In the genomic region with DNA sequence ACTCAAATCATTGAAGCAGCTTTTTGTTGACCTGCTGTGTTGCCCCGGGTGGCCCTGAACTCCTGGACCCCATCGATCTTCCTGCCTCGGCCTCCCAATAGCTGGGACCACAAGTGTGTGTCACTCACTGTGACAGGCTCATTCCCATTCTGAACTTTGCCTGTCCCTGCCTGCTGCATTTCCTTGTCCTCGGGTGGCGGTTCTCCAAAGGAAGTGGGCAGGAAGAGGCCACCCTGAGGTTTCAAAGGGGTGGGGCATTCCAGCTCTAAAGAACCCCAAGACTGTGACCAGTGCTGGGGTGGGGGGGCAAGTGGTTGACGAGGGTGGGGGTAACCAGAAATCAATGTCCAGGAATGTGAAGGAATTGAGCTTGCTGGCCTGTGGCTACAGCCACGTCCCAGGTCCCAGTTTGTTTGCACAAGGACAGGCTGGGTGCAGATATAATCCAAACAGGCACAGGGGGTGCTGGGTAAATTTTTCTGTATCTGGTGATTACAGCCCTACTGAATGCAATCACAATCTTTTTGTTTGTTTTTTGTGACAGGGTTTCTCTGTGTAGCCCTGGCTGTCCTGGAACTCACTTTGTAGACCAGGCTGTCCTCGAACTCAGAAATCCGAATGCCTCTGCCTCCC, we compare ENCODE assay signal across 11 mouse cellular contexts. TPM values are rescaled to one million over a fixed set of nuclear protein-coding genes. Genes with fewer than 3 reads are reported as not detected.
A peak's percentile ranks its signal among the peaks of the same experiment; 100 is the strongest.
DNase-seq lines count a peak whose midpoint lies in the region; ATAC-seq and TF ChIP-seq lines count a peak whose summit lies in the region.
"Had no signal": no experiment of that assay in that cellular context is flagged by ENCODE, and none has a peak within 500 bp of the region (broad histone marks: within the 10 kb centered on the region; RNA-seq: fewer than 3 reads in every experiment).

No protein-coding gene starts in this region.

- 0 out of 2 replicates have a peak overlapping the region, but pooled peaks have one; percentile 9 for H3K4me3 ChIP-seq in kidney, adult 2 months (ENCODE audit: insufficient read depth, low read depth, low read length)
- no peak overlapping the region for H3K4me3 ChIP-seq in liver, embryonic 16.5 days (ENCODE audit: low read depth, low read length)
- H3K4me3 ChIP-seq in small intestine, adult 2 months (ENCODE audit: low read depth, low read length): no peak overlapping the region; the same call in 1 of the 2 replicates
- H3K4me3 ChIP-seq: forebrain, embryonic 13.5 days had no signal

- DNase-seq in kidney, adult 2 months: peak; percentile 39
- no peak for DNase-seq in kidney, postnatal 10 days
- DNase-seq in gastrocnemius, postnatal 25 days: no peak
- DNase-seq in spleen, adult 12 weeks (ENCODE audit: low spot score): no peak
- DNase-seq in spleen, postnatal 4 days (ENCODE audit: low spot score in 2 of 2): no peak

- TF ChIP-seq POLR2A in kidney, adult 2 months (IDR thresholded peaks at IDR 0.05; ENCODE audit: low read depth, low read length): no peak
- TF ChIP-seq POLR2A in small intestine, adult 2 months (IDR thresholded peaks at IDR 0.05; ENCODE audit: low read depth, low read length): no peak; the same call in 1 of the 2 replicates

- H3K36me3 ChIP-seq in kidney, adult 2 months (ENCODE audit: control insufficient read depth, insufficient read depth, low read length): no peaks in the 10 kb centered on the region
- no peaks in the 10 kb centered on the region for H3K36me3 ChIP-seq in liver, embryonic 16.5 days (ENCODE audit: control insufficient read depth, insufficient read depth)
- H3K36me3 ChIP-seq in small intestine, adult 2 months (ENCODE audit: control insufficient read depth, insufficient read depth, low read length): 0 out of 2 replicates have a peak, but pooled peaks cover 1% of the 10 kb centered on the region

- WGBS in kidney, adult 2 months: 50% methylated on average over 9 of the region's 9 CpGs
- 18% methylated on average over 9 of the region's 9 CpGs for WGBS in liver, embryonic 16.5 days (ENCODE audit: insufficient replicate concordance)
- WGBS in small intestine, adult 2 months: 18% methylated on average over 9 of the region's 9 CpGs

- peak; percentile 5 to 41; a peak in 3 of 4 replicates for ATAC-seq in hematopoietic stem cell, adult 5-6 weeks (replicated peaks in 1 of 2; ENCODE audit: insufficient read depth in 1 of 2, low FRiP score in 2 of 2, low TSS enrichment in 1 of 2, low read depth in 1 of 2, poor library complexity in 2 of 2, severe bottlenecking in 2 of 2)
- ATAC-seq in liver, embryonic 16.5 days (ENCODE audit: low read depth): peak; percentile 79
- ATAC-seq: forebrain, embryonic 13.5 days had no signal

- H3K27ac ChIP-seq in kidney, adult 2 months (ENCODE audit: insufficient read depth, low read depth, low read length): peak overlapping the region; percentile 88
- peak overlapping the region; percentile 75 for H3K27ac ChIP-seq in liver, embryonic 16.5 days (ENCODE audit: low read length)
- peak overlapping the region; percentile 95 for H3K27ac ChIP-seq in small intestine, adult 2 months (ENCODE audit: insufficient read depth, low read depth, low read length)
- H3K27ac ChIP-seq: forebrain, embryonic 13.5 days had no signal

- H3K4me2 ChIP-seq in liver, embryonic 16.5 days (ENCODE audit: low read depth, low read length): peak overlapping the region; percentile 28
- H3K4me2 ChIP-seq: forebrain, embryonic 13.5 days had no signal

- no peaks in the 10 kb centered on the region for H3K27me3 ChIP-seq in kidney, adult 2 months (replicated peaks; ENCODE audit: control insufficient read depth, insufficient read depth, low read length)
- H3K27me3 ChIP-seq in liver, embryonic 16.5 days (ENCODE audit: control insufficient read depth, insufficient read depth, low read depth, low read length): peaks cover 23% of the 10 kb centered on the region
- no peaks in the 10 kb centered on the region for H3K27me3 ChIP-seq in small intestine, adult 2 months (ENCODE audit: control insufficient read depth, insufficient read depth, low read length)

- no peak overlapping the region for H3K9ac ChIP-seq in liver, embryonic 16.5 days (ENCODE audit: low read depth, low read length)
- H3K9ac ChIP-seq: forebrain, embryonic 13.5 days had no signal

- no peaks in the 10 kb centered on the region for H3K9me3 ChIP-seq in liver, embryonic 16.5 days (replicated peaks; ENCODE audit: control insufficient read depth, low read length)
- H3K9me3 ChIP-seq: forebrain, embryonic 13.5 days had no signal

- TF ChIP-seq CTCF in kidney, adult 2 months (conservative IDR thresholded peaks at IDR 0.05; ENCODE audit: insufficient read depth, insufficient read length, low read depth, low read length): no peak
- no peak for TF ChIP-seq CTCF in small intestine, adult 2 months (IDR thresholded peaks at IDR 0.05; ENCODE audit: extremely low read depth, insufficient read length, insufficient replicate concordance, low read depth, low read length)

- peaks cover 3% of the 10 kb centered on the region; the same call in 1 of the 2 replicates for H3K4me1 ChIP-seq in kidney, adult 2 months (ENCODE audit: control insufficient read depth, insufficient read depth, low read length)
- peaks cover 11% of the 10 kb centered on the region; the same call in 1 of the 2 replicates for H3K4me1 ChIP-seq in liver, embryonic 16.5 days (ENCODE audit: control insufficient read depth, low read depth, low read length)
- peaks cover 26% of the 10 kb centered on the region for H3K4me1 ChIP-seq in small intestine, adult 2 months (ENCODE audit: control insufficient read depth, insufficient read depth, insufficient read length, low read length)

RNA-seq across cellular contexts. Expression of a gene that starts 2.3 kb away (rescaled TPM):
- polyA plus RNA-seq in kidney, adult 2 months (2012; rRNA removed): 0.09 and 0.23 TPM in 2 replicates
- 1.9 TPM in 2 replicates for total RNA-seq in hematopoietic stem cell, adult 5-6 weeks (2017)
- 1.7 and 2.3 TPM in 2 replicates for polyA plus RNA-seq in liver, embryonic 16.5 days (2015; fragmentation: Nextera tagmentation; extraction: Ambion mirVana)
- 0.08 TPM in 1 of 2 replicates, not detected in the other for polyA plus RNA-seq in small intestine, adult 2 months (2012; rRNA removed)
- not detected for total RNA-seq in gastrocnemius, postnatal 25 days (2021)
- total RNA-seq: left cerebral cortex, postnatal 14 days had no signal

RNA-seq across cellular contexts. Expression of a gene that starts 3.1 kb away (rescaled TPM):
- polyA plus RNA-seq in kidney, adult 2 months (2012; rRNA removed): 7.9 and 9.7 TPM in 2 replicates
- total RNA-seq in hematopoietic stem cell, adult 5-6 weeks (2017): 1.8 and 2.3 TPM in 2 replicates
- 0.60 and 0.77 TPM in 2 replicates for polyA plus RNA-seq in liver, embryonic 16.5 days (2015; fragmentation: Nextera tagmentation; extraction: Ambion mirVana)
- polyA plus RNA-seq in small intestine, adult 2 months (2012; rRNA removed): 21.8 and 27.3 TPM in 2 replicates
- under 1 TPM; 0.49 to 0.59 TPM for total RNA-seq in gastrocnemius, postnatal 25 days (2021)

RNA-seq across cellular contexts. Expression of a gene that starts 39.1 kb away (rescaled TPM):
- 0.91 and 1.4 TPM in 2 replicates for polyA plus RNA-seq in kidney, adult 2 months (2012; rRNA removed)
- 2.8 and 3.4 TPM in 2 replicates for total RNA-seq in hematopoietic stem cell, adult 5-6 weeks (2017)
- polyA plus RNA-seq in liver, embryonic 16.5 days (2015; fragmentation: Nextera tagmentation; extraction: Ambion mirVana): 0.97 and 2.0 TPM in 2 replicates
- polyA plus RNA-seq in small intestine, adult 2 months (2012; rRNA removed): 2.1 and 2.5 TPM in 2 replicates
- under 1 TPM in 1 of 2 experiments, not detected in 1; 0.43 TPM for total RNA-seq in gastrocnemius, postnatal 25 days (2021)

RNA-seq across cellular contexts. Expression of a gene that starts 54.3 kb away (rescaled TPM):
- 0.91 and 0.95 TPM in 2 replicates for polyA plus RNA-seq in kidney, adult 2 months (2012; rRNA removed)
- total RNA-seq in hematopoietic stem cell, adult 5-6 weeks (2017): not detected in 2 replicates
- polyA plus RNA-seq in liver, embryonic 16.5 days (2015; fragmentation: Nextera tagmentation; extraction: Ambion mirVana): 0.14 and 0.39 TPM in 2 replicates
- 0.56 and 0.86 TPM in 2 replicates for polyA plus RNA-seq in small intestine, adult 2 months (2012; rRNA removed)
- under 1 TPM; 0.32 to 0.43 TPM for total RNA-seq in gastrocnemius, postnatal 25 days (2021)
- total RNA-seq: ES-E14 had no signal
